Mouse (Mus musculus) ovary, postnatal 36 days (tissue): ENCODE measurements around the gene Scnn1a.

ENCODE experiments used
- DNase-seq: peaks from one replicate; pipeline ENCODE4 v3.0.0; 2022; ENCODE audit warnings: low spot score, mixed read lengths

The Scnn1a gene

GRCm38 (mm10) chr6:125309406-125309805, 11.1 kb upstream of the Scnn1a start:
- DNase-seq, result no peak

DNA sequence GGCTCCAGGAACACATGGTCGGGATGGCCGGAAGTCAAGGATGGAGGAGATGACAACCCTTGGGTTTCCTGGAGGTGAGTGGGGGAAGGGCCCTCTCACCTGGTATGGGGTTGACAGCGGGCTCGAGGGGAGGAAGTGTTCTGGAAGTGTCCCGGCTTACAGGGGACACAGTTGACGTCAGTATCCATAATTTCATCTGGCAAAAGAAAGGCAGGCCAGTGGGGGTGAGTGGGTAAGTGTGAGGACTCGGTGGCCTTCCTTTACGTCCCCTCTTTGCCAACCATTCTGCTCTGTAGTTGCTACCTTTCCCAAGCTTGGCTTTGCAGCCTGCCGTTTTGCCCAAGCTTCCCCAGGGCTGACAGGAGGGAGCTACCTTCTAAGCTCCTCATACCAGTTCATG, 8.3 kb upstream of the Scnn1a start:
- DNase-seq, result no peak

DNA sequence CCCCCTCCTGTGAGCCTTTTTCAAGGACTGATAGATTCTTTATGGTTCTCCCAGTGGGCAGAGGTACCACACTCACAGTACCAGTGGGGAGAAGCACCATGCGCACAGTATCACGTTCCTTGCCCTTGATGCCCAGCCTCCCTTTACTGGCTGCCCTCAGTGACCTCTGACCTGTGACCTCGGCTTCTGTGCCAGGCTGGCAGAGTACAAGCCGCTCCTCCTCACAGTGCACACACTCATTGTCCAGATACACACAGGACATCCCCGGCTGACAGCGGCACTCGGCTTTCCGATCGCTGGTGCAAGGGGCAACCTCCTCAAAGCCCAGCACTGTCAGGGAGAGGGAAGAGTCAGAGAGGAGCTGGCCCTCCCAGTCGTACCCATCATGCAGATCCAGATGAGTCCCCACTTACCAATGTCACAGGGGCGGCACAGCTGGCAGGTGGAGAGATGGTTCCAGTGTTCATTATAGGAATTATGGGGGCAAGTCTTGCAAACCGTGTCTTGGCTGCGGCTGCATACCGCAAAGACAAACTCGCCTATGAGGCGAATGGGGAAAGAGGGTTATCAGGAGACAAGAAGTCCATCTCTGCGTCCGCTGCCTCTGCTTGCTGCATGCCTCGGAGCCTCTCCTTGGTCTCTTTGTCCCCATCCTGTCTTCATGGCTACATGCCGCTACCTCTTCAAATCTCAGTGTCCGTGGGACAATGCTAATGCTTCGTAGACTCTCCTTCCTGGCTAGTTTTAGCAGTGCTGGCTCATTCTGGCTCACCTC, 7.7 kb upstream of the Scnn1a start:
- DNase-seq, result no peak

DNA sequence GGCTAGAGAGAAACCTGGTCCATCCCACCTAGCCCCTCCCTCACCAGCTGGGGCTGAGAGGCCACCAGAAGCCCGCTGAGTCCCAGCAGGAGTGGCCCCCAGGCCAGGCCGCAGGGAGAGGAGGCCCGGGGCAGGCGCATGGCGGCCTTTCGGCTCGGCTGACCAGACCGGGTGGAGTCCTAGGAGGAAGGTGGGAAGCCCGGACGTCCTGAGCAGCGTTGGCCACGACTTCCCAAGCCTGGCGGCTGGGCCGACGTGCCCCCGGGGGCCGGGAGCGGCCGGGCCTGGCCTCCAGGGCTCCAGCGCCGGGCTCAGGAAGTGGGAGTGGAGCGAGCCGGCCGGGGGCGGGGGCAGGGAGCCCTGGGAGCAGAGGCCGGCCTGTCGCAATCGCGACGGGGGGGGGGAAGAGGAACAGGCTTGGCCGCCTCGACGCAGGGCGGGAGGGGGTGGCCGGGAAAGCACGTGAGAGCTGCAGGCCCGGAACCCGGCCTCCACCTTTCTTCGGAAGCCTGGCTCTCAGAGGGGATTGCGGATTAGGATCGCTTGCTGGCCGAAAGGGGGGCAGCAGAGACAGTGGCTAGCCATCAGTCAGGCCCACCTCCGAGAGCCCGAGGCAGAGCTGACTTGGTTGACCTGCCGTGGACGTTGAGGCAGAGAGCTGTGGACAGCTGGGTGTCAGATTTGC, 6.8 kb upstream of the Scnn1a start, which contains the start of gene Ltbr:
Gene Ltbr, minus strand, starts transcription at position 340 of the 685 bp plus-strand sequence.
- peak; percentile 89 for DNase-seq

GRCm38 (mm10) chr6:125314231-125314563, 6.3 kb upstream of the Scnn1a start:
- DNase-seq, result no peak

DNA sequence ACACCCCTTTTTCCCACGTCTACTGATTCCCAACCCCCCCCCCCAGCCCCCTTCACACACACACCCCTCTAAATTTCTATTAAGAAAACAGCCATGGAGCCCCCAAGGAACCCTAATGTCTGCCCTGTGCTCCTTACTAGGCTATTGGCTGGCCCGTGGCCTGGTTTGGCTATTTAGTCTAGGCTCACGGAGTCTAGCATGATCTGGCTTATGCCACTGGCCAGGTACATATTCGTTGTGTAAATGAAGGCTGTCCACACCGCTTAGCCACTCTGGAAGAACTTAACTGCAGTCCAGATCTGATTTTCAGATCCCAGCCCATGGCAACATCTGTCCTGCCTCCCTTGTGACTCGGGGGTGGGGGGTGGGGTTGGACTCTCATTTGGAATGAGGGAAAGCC, 5.7 kb upstream of the Scnn1a start:
- no peak for DNase-seq

GRCm38 (mm10) chr6:125317077-125317476, 3.4 kb upstream of the Scnn1a start:
- no peak for DNase-seq

DNA sequence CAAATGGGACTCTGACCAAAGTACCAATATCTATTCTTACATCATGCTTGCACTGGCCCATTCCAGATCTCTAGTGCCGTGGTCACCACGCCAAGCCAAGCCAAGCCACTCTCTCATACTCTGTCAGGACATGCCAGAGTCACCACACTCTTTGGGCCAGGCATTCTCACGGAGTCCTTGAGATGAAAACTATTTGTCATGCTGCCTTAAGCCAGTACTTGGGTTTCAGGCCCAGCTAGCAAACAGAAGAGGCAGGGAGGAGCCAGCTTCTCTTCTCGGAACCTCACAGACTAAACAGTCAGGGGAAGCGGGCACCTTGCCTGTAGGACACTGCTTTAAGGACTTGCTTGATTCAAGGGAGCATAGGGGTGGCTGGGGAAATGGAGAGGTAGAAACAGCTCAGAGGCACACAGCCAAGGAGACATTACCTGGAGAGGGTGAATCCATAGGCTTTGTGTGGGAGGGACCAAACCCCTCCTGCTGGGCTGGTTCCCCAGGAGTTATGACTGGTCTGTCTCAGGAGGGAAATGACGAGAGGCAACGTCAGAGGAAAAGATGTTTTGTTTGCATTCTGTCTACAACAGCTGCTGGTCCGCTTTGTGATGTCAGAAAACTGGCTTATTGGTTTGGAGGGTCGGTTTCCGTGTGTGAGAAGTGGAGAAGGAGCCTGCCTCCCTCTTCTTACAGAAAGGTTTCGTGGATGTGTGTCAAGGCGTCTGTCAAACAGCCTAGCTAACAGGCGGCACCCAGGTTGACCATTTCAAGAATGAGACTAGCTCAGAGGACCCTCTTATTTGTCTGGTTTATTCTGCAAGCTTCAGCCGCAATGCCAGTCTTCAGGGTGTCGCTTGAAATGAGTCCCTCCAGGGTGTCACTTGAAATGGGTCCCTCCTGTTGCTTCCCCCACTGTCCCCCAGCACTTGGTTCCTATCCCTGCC, 1.2 kb upstream of the Scnn1a start:
- no peak for DNase-seq

- DNase-seq, result no peak
Measured at GRCm38 (mm10) chr6:125319919-125320296, 551 bp upstream of the Scnn1a start.

- DNase-seq, result peak; percentile 34
Measured at GRCm38 (mm10) chr6:125321114-125321855, 826 bp downstream of the Scnn1a start.

DNA sequence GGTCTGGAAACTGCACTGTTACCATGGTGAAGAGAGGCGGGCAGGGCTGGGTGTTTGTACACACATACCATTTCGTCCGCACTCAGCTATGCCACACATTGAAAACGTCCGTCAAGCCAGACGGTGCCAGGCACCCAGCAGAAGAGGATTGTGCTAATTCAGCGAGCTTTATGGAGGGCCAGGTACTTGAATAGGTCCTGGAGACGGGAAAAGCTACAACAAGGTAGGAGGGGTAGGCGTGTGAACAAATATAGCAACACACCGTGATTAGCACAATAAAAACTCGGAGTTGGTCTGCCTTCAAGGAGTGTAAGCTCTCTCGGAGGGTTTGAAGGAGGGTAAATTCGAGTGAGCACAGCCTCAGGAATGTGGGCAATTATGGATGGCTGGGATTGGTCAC, 2.3 kb downstream of the Scnn1a start:
- DNase-seq, result no peak

- DNase-seq, result no peak
Measured at GRCm38 (mm10) chr6:125323547-125323946, 3.1 kb downstream of the Scnn1a start.

DNA sequence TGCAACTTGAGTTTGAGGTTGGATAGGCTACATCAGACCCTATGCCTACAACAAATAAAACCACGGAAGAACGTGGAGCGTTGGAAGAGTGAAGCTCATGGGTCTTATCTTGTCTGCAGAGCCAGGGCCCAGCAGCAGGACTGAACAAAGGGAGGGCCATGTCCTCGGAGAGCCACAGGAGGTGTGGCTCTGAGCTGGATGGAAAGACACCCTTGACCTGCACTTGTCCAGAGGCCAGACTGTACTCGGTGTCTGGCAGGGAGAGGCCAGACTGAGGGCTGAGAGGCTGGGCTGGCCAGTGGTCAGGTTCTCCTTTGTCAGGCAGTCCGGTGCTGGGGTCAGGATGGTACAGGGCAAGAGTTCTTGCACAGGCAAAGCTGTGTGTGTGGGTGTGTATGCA, 4.9 kb downstream of the Scnn1a start:
- no peak for DNase-seq

- no peak for DNase-seq
Measured at GRCm38 (mm10) chr6:125328243-125328642, 7.8 kb downstream of the Scnn1a start.

DNA sequence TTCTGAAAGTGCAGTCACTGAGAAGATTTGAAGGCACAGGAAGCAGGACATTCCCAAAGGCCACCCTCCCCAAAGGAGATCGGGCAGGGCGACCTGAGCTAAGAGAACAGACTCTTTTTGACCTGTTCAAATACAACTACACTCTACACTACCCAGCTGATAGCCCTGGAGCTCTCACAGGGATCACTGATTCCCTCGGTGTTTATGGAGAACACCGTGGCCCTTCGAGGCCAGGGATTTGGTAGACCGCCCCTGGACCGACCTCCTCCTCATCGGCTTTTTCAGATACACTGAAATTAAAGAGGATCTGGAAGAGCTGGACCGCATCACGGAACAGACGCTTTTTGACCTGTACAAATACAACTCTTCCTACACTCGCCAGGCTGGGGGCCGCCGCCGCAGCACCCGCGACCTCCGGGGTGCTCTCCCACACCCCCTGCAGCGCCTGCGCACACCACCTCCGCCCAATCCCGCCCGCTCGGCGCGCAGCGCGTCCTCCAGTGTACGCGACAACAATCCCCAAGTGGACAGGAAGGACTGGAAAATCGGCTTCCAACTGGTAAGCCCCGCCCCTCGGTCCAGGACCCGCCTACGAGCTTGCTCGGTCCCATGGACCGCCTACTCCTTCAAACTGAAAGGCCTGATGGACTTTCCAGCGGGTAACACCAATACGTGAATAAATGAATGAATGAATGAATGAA, 10.3 kb downstream of the Scnn1a start:
- peak; percentile 91 for DNase-seq

GRCm38 (mm10) chr6:125333112-125333899, 12.8 kb downstream of the Scnn1a start:
- no peak for DNase-seq

DNA sequence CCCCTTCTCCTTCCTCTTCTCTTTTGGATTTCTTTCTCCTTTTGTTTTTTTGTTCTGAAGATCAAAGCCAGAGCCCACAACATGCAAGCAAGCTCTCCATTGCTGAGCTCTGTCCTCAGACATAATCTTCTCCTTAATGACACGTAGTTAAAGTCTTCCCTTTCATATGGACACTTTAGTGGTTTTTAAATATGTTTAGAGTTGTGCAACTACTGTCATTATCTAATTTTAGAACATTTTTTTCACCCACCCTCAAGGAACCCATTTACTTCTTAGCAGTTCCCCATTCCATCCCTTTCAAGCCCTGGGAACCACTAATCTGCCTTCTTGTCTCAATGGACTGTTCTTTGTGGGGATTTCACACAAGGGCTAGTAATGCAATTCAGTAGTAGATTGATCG, 13.9 kb downstream of the Scnn1a start:
- no peak for DNase-seq

DNA sequence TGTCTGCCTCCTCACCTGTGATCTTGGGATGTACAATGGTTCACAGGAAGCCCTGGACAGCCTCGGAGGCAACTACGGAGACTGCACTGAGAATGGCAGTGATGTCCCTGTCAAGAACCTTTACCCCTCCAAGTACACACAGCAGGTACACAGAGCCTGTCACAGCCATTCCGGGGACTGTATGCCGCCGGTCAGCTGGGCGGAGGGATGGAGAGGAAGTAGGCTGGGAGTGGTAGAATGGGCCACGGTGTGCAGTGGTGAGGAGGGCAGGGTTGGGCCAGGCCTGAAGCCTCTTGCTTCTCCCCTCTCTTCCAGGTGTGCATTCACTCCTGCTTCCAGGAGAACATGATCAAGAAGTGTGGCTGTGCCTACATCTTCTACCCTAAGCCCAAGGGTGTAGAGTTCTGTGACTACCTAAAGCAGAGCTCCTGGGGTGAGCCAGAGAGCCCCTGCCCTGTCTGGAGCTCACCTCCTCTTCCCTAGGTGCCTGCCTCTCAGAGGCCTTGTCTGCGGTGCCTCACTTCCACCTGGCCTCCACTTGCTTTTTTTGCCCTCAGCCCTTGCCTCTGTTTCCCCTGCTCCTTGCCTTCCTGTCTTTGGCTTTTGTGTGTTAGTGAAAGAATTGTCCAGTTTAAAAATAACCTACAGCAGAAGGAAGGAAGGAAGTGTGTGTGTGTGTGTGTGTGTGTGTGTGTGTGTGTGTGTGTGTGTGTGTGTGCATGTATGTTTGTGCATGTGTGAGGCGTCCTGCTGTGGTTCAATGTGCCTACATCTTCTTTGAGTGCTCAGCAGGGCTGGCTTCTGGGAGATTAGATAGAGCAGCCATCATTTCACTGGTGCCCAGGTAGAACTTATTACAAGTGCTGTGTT, 18.6 kb downstream of the Scnn1a start:
- DNase-seq, result no peak

DNA sequence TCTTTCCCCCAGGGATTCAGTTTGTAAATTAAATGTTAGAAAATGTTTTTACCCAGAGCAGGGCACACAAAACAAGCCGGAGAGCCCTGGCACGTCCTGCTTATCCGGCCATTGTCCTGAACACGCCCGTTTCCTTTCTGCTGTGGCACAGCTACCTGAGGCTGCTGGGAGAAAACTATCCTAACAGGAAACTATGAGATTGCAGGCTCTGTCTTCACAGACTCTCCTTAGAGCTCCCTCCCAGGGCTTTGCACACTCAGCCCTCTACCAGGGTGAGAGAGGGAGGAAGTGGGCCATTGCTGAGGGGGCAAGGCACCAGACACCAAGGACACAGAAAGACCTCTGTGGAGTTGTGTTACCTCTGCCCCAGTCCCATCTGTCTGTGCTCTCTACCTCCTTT, 19.8 kb downstream of the Scnn1a start:
- no peak for DNase-seq
